Mouse (Mus musculus) lung, postnatal 0 days (tissue): ENCODE measurements around the gene Zfp952.

Experiments used
- CTCF ChIP-seq: IDR thresholded peaks from 2 replicates; pipeline ENCODE4 v1.5.1; 2016; ENCODE audit warnings: antibody characterized with exemption, mild to moderate bottlenecking
- EP300 ChIP-seq: IDR thresholded peaks from 2 replicates; pipeline ENCODE4 v1.6.1; 2016; ENCODE audit warnings: antibody characterized with exemption, mild to moderate bottlenecking, control low read depth

DNA sequence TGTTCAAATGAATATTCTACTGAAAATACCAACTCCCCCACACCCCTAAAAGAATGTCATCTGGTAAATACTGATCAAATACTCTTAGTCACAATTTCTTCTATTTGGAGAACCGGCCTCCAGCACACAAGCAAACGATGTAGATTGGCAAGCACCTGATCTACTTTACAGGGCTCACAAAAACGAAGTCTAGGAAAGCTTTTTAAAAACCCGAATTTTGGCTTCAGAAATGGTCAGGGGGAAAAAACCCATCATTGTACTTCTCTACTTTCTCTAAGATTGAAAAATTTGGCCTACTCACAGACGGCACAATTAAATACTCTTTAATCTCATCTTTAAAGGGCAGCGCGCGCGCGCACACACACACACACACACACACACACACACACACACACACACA, 39.4 kb downstream of the Zfp952 start:
- TF ChIP-seq EP300 (no peak), CTCF (no peak)
